Mouse (Mus musculus) lung, postnatal 0 days (tissue): Measurements from ENCODE around the gene Cd164l2.

Experiments used
- CTCF ChIP-seq: IDR thresholded peaks from 2 replicates; pipeline ENCODE4 v1.5.1; 2016; ENCODE audit warnings: antibody characterized with exemption, mild to moderate bottlenecking
- EP300 ChIP-seq: IDR thresholded peaks from 2 replicates; pipeline ENCODE4 v1.6.1; 2016; ENCODE audit warnings: antibody characterized with exemption, mild to moderate bottlenecking, control low read depth

GRCm38 (mm10) chr4:133195014-133195413 is 16.9 kb upstream of the Cd164l2 start:
- TF ChIP-seq CTCF, result no peak
- no peak for TF ChIP-seq EP300
